Mouse (Mus musculus) liver, embryonic 15.5 days (tissue): ENCODE measurements around the gene Tmem121. TPM values are rescaled to one million over a fixed set of nuclear protein-coding genes. Genes with fewer than 3 reads are reported as not detected.

Experiments
- ATAC-seq: fragments of 200-750 bp; cut with Nextera tagmentation; 2 replicates; pipeline ENCODE4 v1.8.0; 2017; ENCODE audit warnings: moderate number of reproducible peaks, mild to moderate bottlenecking, moderate library complexity; ENCODE audit not compliant: insufficient read depth
- H3K27ac ChIP-seq: fragments of 300-500 bp; sonication (generic); replicated peaks from 2 replicates; pipeline ENCODE4 v1.5.1; 2015; ENCODE audit warnings: mild to moderate bottlenecking, inconsistent platforms
- H3K27me3 ChIP-seq: fragments of 300-500 bp; sonication (generic); 2 replicates; pipeline ENCODE4 v1.6.1; 2015; ENCODE audit warnings: mild to moderate bottlenecking, inconsistent platforms
- H3K36me3 ChIP-seq: fragments of 300-500 bp; sonication (generic); replicated peaks from 2 replicates; pipeline ENCODE4 v1.6.1; 2015; ENCODE audit warnings: moderate library complexity, mild to moderate bottlenecking, inconsistent platforms
- H3K4me1 ChIP-seq: fragments of 300-500 bp; sonication (generic); replicated peaks from 2 replicates; pipeline ENCODE4 v1.6.1; 2015; ENCODE audit warnings: inconsistent platforms
- H3K4me2 ChIP-seq: fragments of 300-500 bp; sonication (generic); 2 replicates; pipeline ENCODE4 v1.6.1; 2015; ENCODE audit warnings: moderate library complexity, mild to moderate bottlenecking, inconsistent platforms
- H3K4me3 ChIP-seq: fragments of 300-500 bp; sonication (generic); replicated peaks from 2 replicates; pipeline ENCODE4 v1.5.1; 2015; ENCODE audit warnings: mild to moderate bottlenecking, inconsistent platforms
- H3K9ac ChIP-seq: fragments of 300-500 bp; sonication (generic); 2 replicates; pipeline ENCODE4 v1.6.1; 2015; ENCODE audit warnings: moderate library complexity, mild to moderate bottlenecking, inconsistent platforms
- H3K9me3 ChIP-seq: fragments of 300-500 bp; sonication (generic); replicated peaks from 2 replicates; pipeline ENCODE4 v1.6.1; 2016; ENCODE audit warnings: inconsistent platforms
- WGBS: fragments of 180-500 bp; shearing (Covaris S2); methylation state at CpG from one replicate; pipeline ENCODE4 v1.1.7; 2015; ENCODE audit warnings: mixed read lengths; ENCODE audit not compliant: insufficient replicate concordance; 5-methylcytosine and 5-hydroxymethylcytosine counted together
- polyA plus RNA-seq: library from polyadenylated mRNA; unstranded; fragments of >200 nt; fragmentation: Nextera tagmentation; extraction: Ambion mirVana; gene quantifications from 2 replicates; pipeline ENCODE4 v1.2.1, GENCODE M21; 2015

Tmem121 gene
- polyA plus RNA-seq: 0.33 and 0.54 TPM in 2 replicates

GRCm38 (mm10) chr12:113185442-113186291 is at the start of gene Tmem121:
TSS of gene Tmem121 (plus strand) at chr12:113185930.
- 3% methylated on average over 63 of the region's 63 CpGs for whole genome bisulfite sequencing
- ATAC-seq: no peak

GRCm38 (mm10) chr12:113136492-113137020 is 49.2 kb upstream of the Tmem121 start:
- H3K9ac ChIP-seq: no peak overlapping the region
- H3K27ac ChIP-seq: no peak overlapping the region
- 86% methylated on average over 17 of the region's 17 CpGs for WGBS
- peaks cover 37% of the 10 kb centered on the region for H3K4me1 ChIP-seq
- H3K27me3 ChIP-seq: peaks cover 28% of the 10 kb centered on the region
- no peak overlapping the region for H3K4me3 ChIP-seq
- H3K9me3 ChIP-seq: no peaks in the 10 kb centered on the region
- no peak for ATAC-seq
- H3K4me2 ChIP-seq: no peak overlapping the region
- peaks cover 66% of the 10 kb centered on the region for H3K36me3 ChIP-seq

More at GRCm38 (mm10) chr12:113185442-113186291, at the start of gene Tmem121:
- peak within 1 kb of the TSS; percentile 39 for H3K4me3 ChIP-seq
- no peaks in the 10 kb centered on the region for H3K36me3 ChIP-seq
- H3K9me3 ChIP-seq: no peaks in the 10 kb centered on the region
- peaks cover 50% of the 10 kb centered on the region for H3K27me3 ChIP-seq
- no peak within 1 kb of the TSS for H3K27ac ChIP-seq
- peaks cover 19% of the 10 kb centered on the region for H3K4me1 ChIP-seq
- no peak within 1 kb of the TSS for H3K9ac ChIP-seq
- peak within 1 kb of the TSS; percentile 64 for H3K4me2 ChIP-seq

GRCm38 (mm10) chr12:113137260-113138213 is 48.2 kb upstream of the Tmem121 start:
- WGBS: 73% methylated on average over 18 of the region's 18 CpGs

GRCm38 (mm10) chr12:113138291-113138690 is 47.4 kb upstream of the Tmem121 start:
- Histone ChIP-seq H3K4me3 (no peak overlapping the region), H3K27ac (no peak overlapping the region), H3K4me2 (no peak overlapping the region), H3K9me3 (no peaks in the 10 kb centered on the region), H3K27me3 (peaks cover 46% of the 10 kb centered on the region), H3K9ac (no peak overlapping the region), H3K36me3 (peaks cover 48% of the 10 kb centered on the region), H3K4me1 (peaks cover 50% of the 10 kb centered on the region)
- 67% methylated on average over 6 of the region's 6 CpGs for WGBS
- ATAC-seq: no peak

More at GRCm38 (mm10) chr12:113137260-113138213, 48.2 kb upstream of the Tmem121 start:
- no peak overlapping the region for H3K27ac ChIP-seq
- no peak for ATAC-seq
- no peak overlapping the region for H3K4me2 ChIP-seq
- peaks cover 45% of the 10 kb centered on the region for H3K4me1 ChIP-seq
- H3K36me3 ChIP-seq: peaks cover 56% of the 10 kb centered on the region
- no peak overlapping the region for H3K4me3 ChIP-seq
- H3K27me3 ChIP-seq: peaks cover 38% of the 10 kb centered on the region
- no peak overlapping the region for H3K9ac ChIP-seq
- H3K9me3 ChIP-seq: no peaks in the 10 kb centered on the region

DNA sequence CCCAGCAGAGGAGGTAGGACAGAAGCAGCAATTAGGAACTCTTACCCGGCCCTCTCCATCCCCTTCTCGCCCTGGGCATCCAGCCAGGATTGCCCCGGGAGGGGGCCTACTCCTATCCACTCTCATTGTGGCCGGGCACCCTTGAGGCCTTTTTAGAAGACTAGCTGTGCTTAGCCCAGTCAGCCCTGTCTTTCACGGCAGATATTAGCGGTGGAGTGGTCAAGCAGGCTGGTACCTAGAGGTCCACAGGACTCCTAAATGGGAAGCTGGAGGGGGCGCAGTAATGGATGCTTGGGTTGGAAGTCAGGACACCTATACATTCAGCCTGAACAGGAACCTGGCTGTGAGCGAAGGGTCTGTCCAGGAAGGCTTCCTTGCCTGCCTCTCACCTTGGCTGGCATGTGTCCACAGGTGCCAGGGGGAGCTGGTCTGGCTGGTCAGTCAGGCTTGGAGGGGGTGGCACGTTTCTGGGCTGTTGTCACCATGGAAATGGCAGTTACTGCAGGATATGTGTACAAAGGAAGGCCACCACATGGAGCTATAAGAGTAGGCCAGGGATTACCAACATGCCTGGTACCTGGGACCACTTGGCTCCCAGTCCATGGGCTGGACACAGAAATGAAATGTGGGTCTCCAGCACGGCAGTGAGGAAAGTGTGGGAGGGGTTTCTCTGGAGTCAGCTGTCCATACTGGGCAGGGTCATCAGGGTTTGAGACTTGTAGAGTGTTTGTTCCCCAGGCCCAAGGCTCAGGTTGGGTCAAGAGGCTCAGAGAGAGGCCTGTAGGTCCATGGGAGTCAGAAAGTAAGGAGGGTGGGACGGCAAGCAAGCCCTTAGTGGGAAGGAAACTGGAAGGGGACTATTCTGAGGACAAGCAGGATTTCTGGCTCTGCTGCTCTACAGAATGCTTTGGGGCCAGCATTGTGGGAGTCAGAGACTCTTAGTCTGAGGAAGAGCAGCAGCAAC is 46.5 kb upstream of the Tmem121 start:
- ATAC-seq: no peak
- 54% methylated on average over 11 of the region's 11 CpGs for WGBS
- Histone ChIP-seq H3K27me3 (peaks cover 55% of the 10 kb centered on the region), H3K4me1 (peaks cover 53% of the 10 kb centered on the region), H3K4me2 (peak overlapping the region; percentile 98), H3K36me3 (peaks cover 40% of the 10 kb centered on the region), H3K27ac (no peak overlapping the region), H3K9me3 (no peaks in the 10 kb centered on the region), H3K4me3 (peak overlapping the region; percentile 67), H3K9ac (no peak overlapping the region)

GRCm38 (mm10) chr12:113139908-113140615 is 45.7 kb upstream of the Tmem121 start, which contains the start of gene Crip2:
TSS of gene Crip2 (plus strand) at chr12:113140236.
- H3K9me3 ChIP-seq: no peaks in the 10 kb centered on the region
- H3K36me3 ChIP-seq: peaks cover 35% of the 10 kb centered on the region
- WGBS: under 1% methylated on average over 67 of the region's 68 CpGs
- peak within 1 kb of the TSS; percentile 98 for H3K4me2 ChIP-seq
- H3K9ac ChIP-seq: peak within 1 kb of the TSS; percentile 55
- H3K27me3 ChIP-seq: peaks cover 60% of the 10 kb centered on the region
- peaks cover 53% of the 10 kb centered on the region for H3K4me1 ChIP-seq
- H3K4me3 ChIP-seq: peak within 1 kb of the TSS; percentile 67
- ATAC-seq: peak; percentile 87
- peak within 1 kb of the TSS; percentile 60 for H3K27ac ChIP-seq

- H3K36me3 ChIP-seq: peaks cover 28% of the 10 kb centered on the region
- 1% methylated on average over 49 of the region's 49 CpGs for WGBS
- H3K4me2 ChIP-seq: peak overlapping the region; percentile 98
- peaks cover 55% of the 10 kb centered on the region for H3K4me1 ChIP-seq
- ATAC-seq: peak; percentile 71
- no peaks in the 10 kb centered on the region for H3K9me3 ChIP-seq
- peak overlapping the region; percentile 67 for H3K4me3 ChIP-seq
- H3K27me3 ChIP-seq: peaks cover 64% of the 10 kb centered on the region
- H3K9ac ChIP-seq: peak overlapping the region; percentile 55
- peak overlapping the region; percentile 60 for H3K27ac ChIP-seq
These were observed 44.9 kb upstream of the Tmem121 start for GRCm38 (mm10) chr12:113140616-113141411.

DNA sequence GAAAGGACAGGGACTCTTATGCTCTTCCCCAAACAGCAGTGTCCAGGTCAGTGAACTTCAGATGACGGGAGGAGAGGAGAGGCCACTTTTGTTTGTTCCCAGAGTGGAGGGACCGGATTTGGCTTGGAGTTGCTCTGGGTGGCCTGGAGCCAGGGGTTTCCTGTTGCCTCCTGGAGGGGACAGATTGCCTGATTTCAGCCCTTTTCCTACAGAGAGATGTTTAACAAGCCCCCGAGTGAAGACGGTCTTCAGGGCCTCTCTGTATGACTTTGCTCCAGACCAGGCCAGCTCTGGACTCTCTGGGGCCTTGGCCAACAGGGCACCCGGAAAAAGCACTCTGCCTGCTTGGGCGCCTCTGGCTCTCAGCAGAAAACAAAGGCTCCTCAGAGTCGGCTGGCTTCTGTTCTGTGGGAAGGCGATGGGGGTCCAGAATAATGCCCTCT is 44.2 kb upstream of the Tmem121 start:
- no peak for ATAC-seq
- Histone ChIP-seq H3K4me1 (peaks cover 62% of the 10 kb centered on the region), H3K36me3 (peaks cover 20% of the 10 kb centered on the region), H3K4me2 (peak overlapping the region; percentile 98), H3K27ac (peak overlapping the region; percentile 60; the same call in 1 of the 2 replicates), H3K27me3 (peaks cover 70% of the 10 kb centered on the region), H3K4me3 (peak overlapping the region; percentile 67), H3K9me3 (no peaks in the 10 kb centered on the region), H3K9ac (no peak overlapping the region)
- WGBS: 29% methylated on average over 8 of the region's 8 CpGs
